Mouse (Mus musculus) CD8-positive naive resting alpha-beta T cell, adult 2 months (primary cell): ENCODE measurements around the gene Ccdc9.
"Not testable (repeated sequence)": the region's sequence is repeated elsewhere in the genome, so short reads cannot be mapped to it uniquely, and the experiment has no call there.

Experiments
- DNase-seq, 2 experiments: peaks; one replicate each; pipeline ENCODE4 v3.0.0; 2022; ENCODE audit warnings: low read depth in 2 of 2, low spot score in 2 of 2

The Ccdc9 gene

GRCm38 (mm10) chr7:16273081-16273765 is 13.4 kb downstream of the Ccdc9 start, which contains the start of gene Inafm1:
Gene Inafm1, minus strand, starts transcription at chr7:16273617.
- DNase-seq, result peak; percentile 67 to 84

- DNase-seq, result peak; percentile 37 to 49
Measured at GRCm38 (mm10) chr7:16272681-16273080, 13.9 kb downstream of the Ccdc9 start.

- no peak for DNase-seq
Measured at GRCm38 (mm10) chr7:16271139-16271538, 15.5 kb downstream of the Ccdc9 start.

GRCm38 (mm10) chr7:16266593-16266992 is 20.0 kb downstream of the Ccdc9 start:
- not testable (repeated sequence) for DNase-seq

GRCm38 (mm10) chr7:16265856-16266255 is 20.7 kb downstream of the Ccdc9 start:
- no peak for DNase-seq

GRCm38 (mm10) chr7:16263843-16264242 is 22.8 kb downstream of the Ccdc9 start:
- no peak for DNase-seq

GRCm38 (mm10) chr7:16263015-16263787 is 23.4 kb downstream of the Ccdc9 start:
- peak; percentile 61 to 75 for DNase-seq

- no peak for DNase-seq
Measured at GRCm38 (mm10) chr7:16261097-16261496, 25.5 kb downstream of the Ccdc9 start.

- no peak for DNase-seq
Measured at GRCm38 (mm10) chr7:16259110-16259590, 27.4 kb downstream of the Ccdc9 start, which contains the start of gene C5ar1. Gene C5ar1, minus strand, starts transcription at chr7:16259540.

GRCm38 (mm10) chr7:16257830-16258229 is 28.8 kb downstream of the Ccdc9 start:
- DNase-seq, result no peak

- DNase-seq, result not testable (repeated sequence)
Measured at GRCm38 (mm10) chr7:16255963-16256362, 30.6 kb downstream of the Ccdc9 start.

GRCm38 (mm10) chr7:16254195-16254594 is 32.4 kb downstream of the Ccdc9 start:
- no peak for DNase-seq

- no peak for DNase-seq
Measured at GRCm38 (mm10) chr7:16250687-16251086, 35.9 kb downstream of the Ccdc9 start.

- no peak for DNase-seq
Measured at GRCm38 (mm10) chr7:16245958-16246357, 40.6 kb downstream of the Ccdc9 start.

- no peak for DNase-seq
Measured at GRCm38 (mm10) chr7:16244067-16244466, 42.5 kb downstream of the Ccdc9 start, which contains the start of gene C5ar2. Gene C5ar2, minus strand, starts transcription at chr7:16244154.

GRCm38 (mm10) chr7:16242198-16242597 is 44.4 kb downstream of the Ccdc9 start:
- DNase-seq, result no peak

- DNase-seq, result no peak
Measured at GRCm38 (mm10) chr7:16241787-16242186, 44.8 kb downstream of the Ccdc9 start.

GRCm38 (mm10) chr7:16240978-16241303 is 45.7 kb downstream of the Ccdc9 start:
- DNase-seq, result no peak

GRCm38 (mm10) chr7:16240281-16240977 is 46.2 kb downstream of the Ccdc9 start:
- no peak for DNase-seq

GRCm38 (mm10) chr7:16239554-16239997 is 47.0 kb downstream of the Ccdc9 start:
- DNase-seq, result no peak

GRCm38 (mm10) chr7:16229869-16230268 is 56.7 kb downstream of the Ccdc9 start:
- no peak for DNase-seq
